Mouse (Mus musculus): ENCODE measurements around the gene Nup214. TPM values are rescaled to one million over a fixed set of nuclear protein-coding genes. Genes with fewer than 3 reads are reported as not detected.
A peak's percentile ranks its signal among the peaks of the same experiment; 100 is the strongest.

Gene Nup214
- polyA plus RNA-seq, 1 experiment from 2014 or later = 61.3 TPM

DNA sequence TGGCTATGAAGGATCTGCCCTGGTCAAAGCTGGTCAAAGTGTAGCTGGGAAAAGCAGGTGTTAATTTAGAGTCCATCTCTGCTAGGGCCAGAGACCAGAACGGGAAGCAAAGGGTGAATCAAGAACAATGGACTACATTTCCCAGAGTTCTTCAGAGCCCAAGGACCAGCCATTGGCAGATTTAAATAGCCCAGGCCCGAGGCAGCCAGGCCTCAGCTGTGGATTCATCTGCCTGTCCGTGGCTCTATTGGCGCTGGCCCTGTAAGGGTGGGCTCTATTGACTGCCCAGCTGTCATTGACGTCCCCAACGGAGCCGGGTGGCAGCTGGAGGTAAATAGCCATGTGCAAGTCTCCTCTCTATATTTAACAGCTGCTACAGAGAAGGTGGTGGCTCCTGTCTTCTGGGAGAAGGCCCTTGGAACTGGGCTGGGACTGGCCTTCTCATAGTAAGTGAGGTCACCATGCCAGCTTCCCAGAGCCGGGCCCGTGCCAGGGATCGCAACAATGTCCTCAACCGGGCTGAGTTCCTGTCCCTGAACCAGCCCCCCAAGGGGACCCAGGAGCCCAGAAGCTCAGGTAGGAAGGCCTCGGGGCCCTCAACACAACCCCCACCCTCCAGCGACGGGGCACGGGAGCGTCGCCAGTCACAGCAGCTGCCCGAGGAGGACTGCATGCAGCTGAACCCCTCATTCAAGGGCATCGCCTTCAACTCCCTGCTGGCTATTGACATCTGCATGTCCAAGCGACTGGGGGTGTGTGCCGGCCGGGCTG is 121.3 kb downstream of the Nup214 start, which contains the start of gene Plpp7:
Gene Plpp7 (plus strand): TSS at position 178 of the 771 bp plus-strand sequence.
- Histone ChIP-seq H3K27me3 (replicated peaks) (no peaks in the 10 kb centered on the region), H3K27ac (replicated peaks) (peak within 1 kb of the TSS; percentile 64), H3K9me3 (no peaks in the 10 kb centered on the region), H3K36me3 (peaks cover 16% of the 10 kb centered on the region), H3K9ac (peak within 1 kb of the TSS; percentile 86), H3K4me1 (peaks cover 26% of the 10 kb centered on the region), H3K4me3 (peak within 1 kb of the TSS; percentile 55), H3K4me2 (peak within 1 kb of the TSS; percentile 79)
- ATAC-seq (ENCODE audit: extremely low read depth, insufficient number of reproducible peaks, low FRiP score, low TSS enrichment) = peak; percentile 50; the same call in 1 of the 2 replicates
- WGBS = 44% methylated on average over 22 of the region's 22 CpGs

DNA sequence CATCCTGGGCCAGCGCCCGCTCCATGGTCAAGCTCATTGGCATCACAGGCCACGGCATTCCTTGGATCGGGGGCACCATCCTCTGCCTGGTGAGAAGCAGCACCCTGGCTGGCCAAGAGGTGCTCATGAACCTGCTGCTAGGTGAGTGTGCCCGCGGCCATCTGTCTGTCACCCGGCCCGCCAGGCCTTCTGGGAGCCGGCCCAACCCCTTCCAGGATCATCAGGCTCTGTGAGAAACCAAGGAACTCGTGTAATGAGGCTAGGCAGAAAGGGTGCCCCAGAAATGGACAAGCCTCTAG is 121.8 kb downstream of the Nup214 start:
- peak overlapping the region; percentile 64 for H3K27ac ChIP-seq (replicated peaks)

DNA sequence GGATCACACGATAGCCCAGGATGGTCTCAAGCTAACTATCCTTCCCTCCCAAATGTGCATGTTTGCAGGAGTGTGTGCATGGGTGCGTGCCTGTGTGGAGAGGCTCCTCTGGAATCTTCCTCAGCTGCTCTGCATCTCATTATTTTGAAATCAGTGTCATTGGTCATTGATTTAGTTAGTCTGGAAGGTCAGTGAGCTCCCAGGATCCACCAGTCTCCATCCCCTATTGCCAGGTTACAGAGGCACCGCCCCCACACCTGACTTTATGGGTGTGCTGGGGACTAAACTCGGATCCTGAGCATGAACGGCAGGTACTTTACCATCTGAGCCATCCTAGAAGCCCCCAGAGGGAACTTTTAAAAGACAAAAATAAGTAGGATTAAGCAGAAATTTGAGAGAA is 128.7 kb downstream of the Nup214 start:
- H3K27me3 ChIP-seq (replicated peaks) = no peaks in the 10 kb centered on the region
- H3K4me3 ChIP-seq = no peak overlapping the region
- H3K27ac ChIP-seq (replicated peaks) = no peak overlapping the region; the same call in 1 of the 2 replicates
- ATAC-seq (ENCODE audit: extremely low read depth, insufficient number of reproducible peaks, low FRiP score, low TSS enrichment) = no peak
- no peak overlapping the region for H3K9ac ChIP-seq
- peaks cover 22% of the 10 kb centered on the region for H3K36me3 ChIP-seq
- 71% methylated on average over 5 of the region's 5 CpGs for WGBS
- peaks cover 38% of the 10 kb centered on the region for H3K4me1 ChIP-seq
- H3K4me2 ChIP-seq = no peak overlapping the region
- no peaks in the 10 kb centered on the region for H3K9me3 ChIP-seq

More for the DNA sequence above, 121.8 kb downstream of the Nup214 start:
- WGBS = 87% methylated on average over 10 of the region's 10 CpGs
- no peak for ATAC-seq (ENCODE audit: extremely low read depth, insufficient number of reproducible peaks, low FRiP score, low TSS enrichment)
- Histone ChIP-seq H3K9ac (peak overlapping the region; percentile 86), H3K4me3 (peak overlapping the region; percentile 55), H3K4me1 (peaks cover 26% of the 10 kb centered on the region), H3K4me2 (peak overlapping the region; percentile 79), H3K36me3 (peaks cover 21% of the 10 kb centered on the region), H3K9me3 (no peaks in the 10 kb centered on the region), H3K27me3 (replicated peaks) (no peaks in the 10 kb centered on the region)

DNA sequence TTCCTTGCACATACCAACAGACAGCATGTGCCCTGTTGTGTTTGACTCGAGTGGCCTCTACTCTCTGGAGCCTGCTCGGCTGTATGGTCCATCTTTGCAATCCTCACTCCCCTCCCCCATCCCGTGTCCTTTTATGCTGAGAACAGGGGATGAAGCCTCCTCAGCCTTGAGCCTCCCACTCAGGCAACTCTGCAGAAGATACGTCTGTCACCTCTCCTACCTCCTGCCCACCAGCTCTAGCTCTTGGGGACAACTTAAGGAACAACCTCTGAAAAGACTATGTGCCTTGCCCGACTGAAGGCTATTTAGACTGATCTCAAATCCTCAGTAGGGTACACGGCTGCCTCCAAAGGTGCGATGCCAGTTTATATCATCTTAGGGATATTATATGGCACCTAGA is 129.3 kb downstream of the Nup214 start:
- peaks cover 38% of the 10 kb centered on the region for H3K4me1 ChIP-seq
- 69% methylated on average over 7 of the region's 7 CpGs for WGBS
- no peak overlapping the region for H3K4me2 ChIP-seq
- H3K27me3 ChIP-seq (replicated peaks) = no peaks in the 10 kb centered on the region
- H3K4me3 ChIP-seq = no peak overlapping the region
- H3K27ac ChIP-seq (replicated peaks) = peak overlapping the region; percentile 85
- ATAC-seq (ENCODE audit: extremely low read depth, insufficient number of reproducible peaks, low FRiP score, low TSS enrichment) = no peak
- peaks cover 25% of the 10 kb centered on the region for H3K36me3 ChIP-seq
- no peaks in the 10 kb centered on the region for H3K9me3 ChIP-seq
- no peak overlapping the region; the same call in 1 of the 2 replicates for H3K9ac ChIP-seq

Small RNAs within 50 kb of the gene (microRNA-seq; reads per million reads assigned to microRNA genes)
- 0.61 reads per million for gene Mir7674

Other genes starting within 250 kb of the Nup214 start
- 0.05 and 0.09 TPM in 2 replicates for gene Qrfp, start 163.9 kb upstream of the Nup214 start, polyA plus RNA-seq (2015; fragmentation: Nextera tagmentation; extraction: Ambion mirVana)
- gene Fibcd1, start 128.4 kb upstream of the Nup214 start, polyA plus RNA-seq (2015; fragmentation: Nextera tagmentation; extraction: Ambion mirVana) = 0.08 TPM in 1 of 2 replicates, not detected in the other
- 0.32 and 0.43 TPM in 2 replicates for gene Lamc3, start 87.1 kb upstream of the Nup214 start, polyA plus RNA-seq (2015; fragmentation: Nextera tagmentation; extraction: Ambion mirVana)
- 65.8 and 67.3 TPM in 2 replicates for gene Aif1l, start 24.3 kb upstream of the Nup214 start, polyA plus RNA-seq (2015; fragmentation: Nextera tagmentation; extraction: Ambion mirVana)
- gene Fam78a, start 110.4 kb downstream of the Nup214 start, polyA plus RNA-seq (2015; fragmentation: Nextera tagmentation; extraction: Ambion mirVana) = 29.3 and 32.8 TPM in 2 replicates
- gene Plpp7, start 121.1 kb downstream of the Nup214 start, polyA plus RNA-seq (2015; fragmentation: Nextera tagmentation; extraction: Ambion mirVana) = 13.9 and 14.2 TPM in 2 replicates
- gene Prrc2b, start 176.6 kb downstream of the Nup214 start, polyA plus RNA-seq (2015; fragmentation: Nextera tagmentation; extraction: Ambion mirVana) = 24.5 and 25.1 TPM in 2 replicates